Mouse (Mus musculus) E14TG2a.4 (cell line): ENCODE measurements at regions not wholly inside any gene's neighbourhood (a gene's known extent, or its start where the extent isn't known, plus 50 kb on each side); places are given as distances from the start of the nearest gene placed in this dataset.

Experiments used
- CTCF ChIP-seq: conservative IDR thresholded peaks from 2 replicates; pipeline ENCODE4 v1.5.1; 2014; ENCODE audit warnings: low read length
- NANOG ChIP-seq: IDR thresholded peaks from 2 replicates; pipeline ENCODE4 v1.6.1; 2014; ENCODE audit warnings: borderline replicate concordance, low read length, mixed read lengths
- POU5F1 ChIP-seq: IDR thresholded peaks from 2 replicates; pipeline ENCODE4 v1.6.1; 2014; ENCODE audit warnings: low read length, borderline replicate concordance

DNA sequence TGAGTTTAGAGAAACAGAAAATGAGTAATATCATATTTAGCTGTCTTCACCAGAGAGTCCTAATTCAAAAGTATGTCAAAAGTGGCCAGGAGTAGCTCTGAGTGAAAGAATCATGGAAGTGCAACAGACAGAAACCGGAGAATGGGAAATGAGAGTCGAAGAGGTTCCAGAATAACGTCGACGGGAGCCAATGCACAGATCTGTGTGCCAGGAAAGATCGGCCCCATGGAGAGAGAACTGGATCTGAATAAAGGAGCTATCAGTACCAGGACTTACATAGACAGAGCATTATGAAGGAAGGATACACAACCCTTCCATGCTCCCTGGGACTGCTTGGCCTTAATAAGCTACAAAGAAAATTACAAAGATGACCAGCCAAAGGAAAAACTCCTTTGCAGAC is 502.1 kb downstream of the Kcnj2 start:
- TF ChIP-seq CTCF (no peak), NANOG (no peak), POU5F1 (no peak)
